Mouse (Mus musculus) limb, embryonic 12.5 days (tissue): Measurements from ENCODE around the gene Psmc3ip. TPM values are rescaled to one million over a fixed set of nuclear protein-coding genes. Genes with fewer than 3 reads are reported as not detected.
"Not testable (repeated sequence)": the region's sequence is repeated elsewhere in the genome, so short reads cannot be mapped to it uniquely, and the experiment has no call there.

Experiments used
- ATAC-seq: fragments of 200-750 bp; cut with Nextera tagmentation; 2 replicates; pipeline ENCODE4 v1.8.0; 2017; ENCODE audit warnings: low read depth, moderate TSS enrichment; ENCODE audit not compliant: insufficient number of reproducible peaks, insufficient read depth, low FRiP score, low TSS enrichment
- H3K27ac ChIP-seq: fragments of 300-500 bp; sonication (generic); 2 replicates; pipeline ENCODE4 v1.5.1; 2016; ENCODE audit warnings: mild to moderate bottlenecking, moderate library complexity
- H3K27me3 ChIP-seq: fragments of 300-500 bp; sonication (generic); 2 replicates; pipeline ENCODE4 v1.6.1; 2016; ENCODE audit warnings: mild to moderate bottlenecking, moderate library complexity
- H3K36me3 ChIP-seq: fragments of 300-500 bp; sonication (generic); 2 replicates; pipeline ENCODE4 v1.6.1; 2016; ENCODE audit warnings: mild to moderate bottlenecking, moderate library complexity
- H3K4me1 ChIP-seq: fragments of 300-500 bp; sonication (generic); replicated peaks from 2 replicates; pipeline ENCODE4 v1.6.1; 2016
- H3K4me2 ChIP-seq: fragments of 300-500 bp; sonication (generic); 2 replicates; pipeline ENCODE4 v1.6.1; 2016; ENCODE audit warnings: mild to moderate bottlenecking, moderate library complexity
- H3K4me3 ChIP-seq: fragments of 300-500 bp; sonication (generic); replicated peaks from 2 replicates; pipeline ENCODE4 v1.5.1; 2016; ENCODE audit warnings: mild to moderate bottlenecking
- H3K9ac ChIP-seq: fragments of 300-500 bp; sonication (generic); replicated peaks from 2 replicates; pipeline ENCODE4 v1.6.1; 2016; ENCODE audit warnings: mild to moderate bottlenecking, moderate library complexity
- H3K9me3 ChIP-seq: fragments of 300-500 bp; sonication (generic); 2 replicates; pipeline ENCODE4 v1.6.1; 2016; ENCODE audit warnings: mild to moderate bottlenecking, moderate library complexity
- WGBS: fragments of 180-500 bp; shearing (Covaris S2); methylation state at CpG from one replicate; pipeline ENCODE4 v1.1.7; 2016; 5-methylcytosine and 5-hydroxymethylcytosine counted together
- polyA plus RNA-seq: library from polyadenylated mRNA; unstranded; fragments of >200 nt; fragmentation: Nextera tagmentation; extraction: Ambion mirVana; gene quantifications from 2 replicates; pipeline ENCODE4 v1.2.1, GENCODE M21; 2016

The Psmc3ip gene
- polyA plus RNA-seq, 1 experiment from 2014 or later: 54.3 TPM

GRCm38 (mm10) chr11:101131701-101132100, 36.5 kb upstream of the Psmc3ip start:
- Histone ChIP-seq H3K4me1 (0 out of 2 replicates have a peak, but pooled peaks cover 3% of the 10 kb centered on the region), H3K4me3 (no peak overlapping the region), H3K9me3 (peaks cover 7% of the 10 kb centered on the region; the same call in 1 of the 2 replicates), H3K36me3 (peaks cover 9% of the 10 kb centered on the region), H3K27ac (no peak overlapping the region), H3K9ac (no peak overlapping the region), H3K27me3 (no peaks in the 10 kb centered on the region), H3K4me2 (no peak overlapping the region)
- WGBS: 91% methylated on average over 6 of the region's 6 CpGs
- no peak for ATAC-seq

GRCm38 (mm10) chr11:101131187-101131586, 36.0 kb upstream of the Psmc3ip start:
- 88% methylated on average over 2 of the region's 2 CpGs for WGBS
- peaks cover 14% of the 10 kb centered on the region for H3K36me3 ChIP-seq
- no peak overlapping the region for H3K27ac ChIP-seq
- H3K4me1 ChIP-seq: 0 out of 2 replicates have a peak, but pooled peaks cover 3% of the 10 kb centered on the region
- H3K9ac ChIP-seq: no peak overlapping the region
- peaks cover 9% of the 10 kb centered on the region; the same call in 1 of the 2 replicates for H3K9me3 ChIP-seq
- H3K4me2 ChIP-seq: no peak overlapping the region
- ATAC-seq: no peak
- no peaks in the 10 kb centered on the region for H3K27me3 ChIP-seq
- no peak overlapping the region for H3K4me3 ChIP-seq

GRCm38 (mm10) chr11:101130056-101130756, 35.0 kb upstream of the Psmc3ip start:
- Histone ChIP-seq H3K36me3 (peaks cover 24% of the 10 kb centered on the region), H3K4me3 (no peak overlapping the region), H3K27ac (no peak overlapping the region), H3K9me3 (peaks cover 9% of the 10 kb centered on the region; the same call in 1 of the 2 replicates), H3K4me1 (0 out of 2 replicates have a peak, but pooled peaks cover 3% of the 10 kb centered on the region), H3K9ac (no peak overlapping the region), H3K4me2 (no peak overlapping the region), H3K27me3 (no peaks in the 10 kb centered on the region)
- ATAC-seq: no peak
- WGBS: 43% methylated on average over 18 of the region's 18 CpGs

- H3K27ac ChIP-seq: no peak overlapping the region
- 85% methylated on average over 11 of the region's 11 CpGs for WGBS
- no peaks in the 10 kb centered on the region for H3K27me3 ChIP-seq
- H3K9ac ChIP-seq: no peak overlapping the region
- H3K9me3 ChIP-seq: peaks cover 9% of the 10 kb centered on the region; the same call in 1 of the 2 replicates
- no peak overlapping the region for H3K4me2 ChIP-seq
- no peak for ATAC-seq
- no peak overlapping the region for H3K4me3 ChIP-seq
- peaks cover 34% of the 10 kb centered on the region for H3K36me3 ChIP-seq
- H3K4me1 ChIP-seq: 0 out of 2 replicates have a peak, but pooled peaks cover 3% of the 10 kb centered on the region
These were observed 33.9 kb upstream of the Psmc3ip start for GRCm38 (mm10) chr11:101128996-101129577.

GRCm38 (mm10) chr11:101127075-101127474, 31.8 kb upstream of the Psmc3ip start:
- Histone ChIP-seq H3K4me2 (no peak overlapping the region), H3K4me3 (no peak overlapping the region), H3K27me3 (no peaks in the 10 kb centered on the region), H3K9ac (no peak overlapping the region), H3K4me1 (0 out of 2 replicates have a peak, but pooled peaks cover 3% of the 10 kb centered on the region), H3K27ac (no peak overlapping the region), H3K9me3 (peaks cover 9% of the 10 kb centered on the region; the same call in 1 of the 2 replicates), H3K36me3 (peaks cover 54% of the 10 kb centered on the region)
- WGBS: 89% methylated on average over 1 of the region's 1 CpGs
- no peak for ATAC-seq

- not testable (repeated sequence) for H3K4me2 ChIP-seq, H3K27me3 ChIP-seq, H3K9me3 ChIP-seq, ATAC-seq, H3K4me3 ChIP-seq, H3K27ac ChIP-seq, H3K9ac ChIP-seq
- 96% methylated on average over 9 of the region's 9 CpGs for whole genome bisulfite sequencing
- Histone ChIP-seq H3K4me1 (peaks cover 13% of the 10 kb centered on the region), H3K36me3 (peaks cover 63% of the 10 kb centered on the region)
These were observed 29.8 kb upstream of the Psmc3ip start for GRCm38 (mm10) chr11:101125008-101125407.

- not testable (repeated sequence) for H3K27me3 ChIP-seq, H3K9me3 ChIP-seq, ATAC-seq, H3K27ac ChIP-seq, H3K4me3 ChIP-seq, H3K4me2 ChIP-seq, H3K9ac ChIP-seq
- Histone ChIP-seq H3K36me3 (peaks cover 63% of the 10 kb centered on the region), H3K4me1 (peaks cover 11% of the 10 kb centered on the region)
- WGBS: 93% methylated on average over 8 of the region's 8 CpGs
These were observed 29.3 kb upstream of the Psmc3ip start for GRCm38 (mm10) chr11:101124494-101124893.

- WGBS: 25% methylated on average over 19 of the region's 19 CpGs
- H3K36me3 ChIP-seq: peaks cover 55% of the 10 kb centered on the region
- no peak for ATAC-seq
- peak overlapping the region; percentile 91 for H3K4me3 ChIP-seq
- no peaks in the 10 kb centered on the region for H3K9me3 ChIP-seq
- H3K27me3 ChIP-seq: no peaks in the 10 kb centered on the region
- peak overlapping the region; percentile 95 for H3K4me2 ChIP-seq
- peaks cover 25% of the 10 kb centered on the region for H3K4me1 ChIP-seq
- H3K9ac ChIP-seq: peak overlapping the region; percentile 82
- H3K27ac ChIP-seq: peak overlapping the region; percentile 92
These were observed 25.4 kb upstream of the Psmc3ip start for GRCm38 (mm10) chr11:101120545-101121188.

GRCm38 (mm10) chr11:101119761-101120544, 24.7 kb upstream of the Psmc3ip start, which contains the start of the genes Retreg3 and Tubg1:
TSS of gene Retreg3 (minus strand) at chr11:101119893.
TSS of gene Tubg1 (plus strand) at chr11:101119938.
- H3K27ac ChIP-seq: peak within 1 kb of the TSS; percentile 92

GRCm38 (mm10) chr11:101119131-101119760, 24.0 kb upstream of the Psmc3ip start:
- Histone ChIP-seq H3K9me3 (no peaks in the 10 kb centered on the region), H3K4me3 (peak overlapping the region; percentile 91), H3K36me3 (peaks cover 41% of the 10 kb centered on the region), H3K9ac (peak overlapping the region; percentile 93), H3K4me1 (peaks cover 25% of the 10 kb centered on the region), H3K4me2 (peak overlapping the region; percentile 95), H3K27ac (peak overlapping the region; percentile 92), H3K27me3 (no peaks in the 10 kb centered on the region)
- ATAC-seq: peak; percentile 78
- WGBS: under 1% methylated on average over 39 of the region's 39 CpGs

More at GRCm38 (mm10) chr11:101119761-101120544, 24.7 kb upstream of the Psmc3ip start, which contains the start of the genes Retreg3 and Tubg1:
- Histone ChIP-seq H3K9ac (peak within 1 kb of the TSS; percentile 93), H3K36me3 (peaks cover 48% of the 10 kb centered on the region), H3K4me1 (peaks cover 25% of the 10 kb centered on the region), H3K9me3 (no peaks in the 10 kb centered on the region), H3K27me3 (no peaks in the 10 kb centered on the region), H3K4me3 (peak within 1 kb of the TSS; percentile 91), H3K4me2 (peak within 1 kb of the TSS; percentile 95)
- under 1% methylated on average over 61 of the region's 61 CpGs for WGBS
- ATAC-seq: peak; percentile 96
